Mouse (Mus musculus) effector memory CD4-positive, alpha-beta T cell, adult 7 months (primary cell): ENCODE results near the gene Tdgf1. TPM values are rescaled to one million over a fixed set of nuclear protein-coding genes. Genes with fewer than 3 reads are reported as not detected.

Source experiments
- polyA plus RNA-seq: library from polyadenylated mRNA; unstranded; fragments of 100-300 nt; shearing (Covaris generic); gene quantifications from one replicate; pipeline ENCODE4 v1.2.1, GENCODE M21; 2017

The Tdgf1 gene
- polyA plus RNA-seq: 0.88 TPM

GRCm38 (mm10) chr9:110945926-110946325 is at the start of gene Tdgf1:
Gene Tdgf1 (minus strand): TSS chr9:110946158.

GRCm38 (mm10) chr9:110990204-110990603 is 44.2 kb upstream of the Tdgf1 start, which contains the start of gene Rtp3:
Gene Rtp3 (minus strand): TSS chr9:110990583.

GRCm38 (mm10) chr9:110951397-110951796 is 5.4 kb upstream of the Tdgf1 start, which contains the start of gene Lrrc2:
Gene Lrrc2 (plus strand): TSS chr9:110951545.

GRCm38 (mm10) chr9:110916786-110917185 is 29.2 kb downstream of the Tdgf1 start, which contains the start of gene Fam240a:
Gene Fam240a (minus strand): TSS chr9:110916861.

Other genes starting within 250 kb of the Tdgf1 start
- not detected for gene Myl3, start 204.3 kb downstream of the Tdgf1 start, polyA plus RNA-seq
- 0.34 TPM for gene Pth1r, start 199.0 kb downstream of the Tdgf1 start, polyA plus RNA-seq
- gene Prss42, start 148.0 kb downstream of the Tdgf1 start, polyA plus RNA-seq: not detected
- 0.91 TPM for gene Prss44, start 132.2 kb downstream of the Tdgf1 start, polyA plus RNA-seq
- 0.38 TPM for gene Prss43, start 119.5 kb downstream of the Tdgf1 start, polyA plus RNA-seq
- not detected for gene Prss45, start 111.6 kb downstream of the Tdgf1 start, polyA plus RNA-seq
- gene Prss46, start 101.7 kb downstream of the Tdgf1 start, polyA plus RNA-seq: not detected
- not detected for gene Prss50, start 88.2 kb downstream of the Tdgf1 start, polyA plus RNA-seq
- 21.2 TPM for gene Als2cl, start 66.3 kb downstream of the Tdgf1 start, polyA plus RNA-seq
- 0.79 TPM for gene Tmie, start 66.0 kb downstream of the Tdgf1 start, polyA plus RNA-seq
- gene Fam240a, start 29.3 kb downstream of the Tdgf1 start, polyA plus RNA-seq: not detected
- gene Lrrc2, start 5.4 kb upstream of the Tdgf1 start, polyA plus RNA-seq: not detected
- not detected for gene Rtp3, start 44.4 kb upstream of the Tdgf1 start, polyA plus RNA-seq
- not detected for gene Ltf, start 73.1 kb upstream of the Tdgf1 start, polyA plus RNA-seq
- 17.9 TPM for gene Ccrl2, start 111.4 kb upstream of the Tdgf1 start, polyA plus RNA-seq
- gene Lrrfip2, start 171.4 kb upstream of the Tdgf1 start, polyA plus RNA-seq: 40.4 TPM